Mouse (Mus musculus) megakaryocyte-erythroid progenitor cell, adult 5-6 weeks (primary cell): ENCODE results near the gene Mcm3. TPM values are rescaled to one million over a fixed set of nuclear protein-coding genes. Genes with fewer than 3 reads are reported as not detected.
A peak's percentile ranks its signal among the peaks of the same experiment; 100 is the strongest.
"Not testable (repeated sequence)": the region's sequence is repeated elsewhere in the genome, so short reads cannot be mapped to it uniquely, and the experiment has no call there.

Experiments
- ATAC-seq: replicated peaks from 2 replicates; pipeline ENCODE4 v1.8.0; 2016; ENCODE audit warnings: mild to moderate bottlenecking, inconsistent platforms; ENCODE audit not compliant: severe bottlenecking, poor library complexity, low FRiP score, low TSS enrichment
- total RNA-seq, 2 experiments: library from RNA; stranded (forward) in 1 of 2; stranded (reverse) in 1 of 2; fragments of 200-1000, 215-1000 nt in 1 of 2; fragments of >200 nt in 1 of 2; fragmentation: Nextera tagmentation in 1 of 2; gene quantifications; 2 replicates each; pipeline ENCODE4 v1.2.3; 2014 to 2017

Gene Mcm3
- total RNA-seq, 2 experiments from 2014 or later: 302 to 485 TPM

GRCm38 (mm10) chr1:20814521-20814920 is 5.6 kb downstream of the Mcm3 start:
- no peak for ATAC-seq

- ATAC-seq: no peak
Measured at GRCm38 (mm10) chr1:20804526-20804925, 15.6 kb downstream of the Mcm3 start.

GRCm38 (mm10) chr1:20801682-20802390 is 18.3 kb downstream of the Mcm3 start:
- ATAC-seq: no peak

GRCm38 (mm10) chr1:20801275-20801674 is 18.8 kb downstream of the Mcm3 start:
- ATAC-seq: no peak

- ATAC-seq: 0 out of 2 replicates have a peak, but pooled peaks have one; percentile 20
Measured at GRCm38 (mm10) chr1:20795178-20795577, 24.9 kb downstream of the Mcm3 start.

GRCm38 (mm10) chr1:20794760-20795159 is 25.4 kb downstream of the Mcm3 start:
- 0 out of 2 replicates have a peak, but pooled peaks have one; percentile 7 for ATAC-seq

- no peak for ATAC-seq
Measured at GRCm38 (mm10) chr1:20791414-20791813, 28.7 kb downstream of the Mcm3 start.

GRCm38 (mm10) chr1:20790517-20790916 is 29.6 kb downstream of the Mcm3 start, which contains the start of gene Il17f:
Gene Il17f (minus strand): TSS chr1:20790617.
- ATAC-seq: not testable (repeated sequence)

GRCm38 (mm10) chr1:20788419-20788818 is 31.7 kb downstream of the Mcm3 start:
- no peak for ATAC-seq

- no peak for ATAC-seq
Measured at GRCm38 (mm10) chr1:20787046-20787445, 33.1 kb downstream of the Mcm3 start.

GRCm38 (mm10) chr1:20778366-20778765 is 41.7 kb downstream of the Mcm3 start:
- no peak for ATAC-seq

GRCm38 (mm10) chr1:20774026-20774730 is 45.9 kb downstream of the Mcm3 start:
- ATAC-seq: not testable (repeated sequence)

GRCm38 (mm10) chr1:20766526-20766925 is 53.6 kb downstream of the Mcm3 start:
- no peak for ATAC-seq

- no peak for ATAC-seq
Measured at GRCm38 (mm10) chr1:20761411-20761810, 58.7 kb downstream of the Mcm3 start.

- ATAC-seq: no peak
Measured at GRCm38 (mm10) chr1:20760331-20760730, 59.8 kb downstream of the Mcm3 start.

- no peak for ATAC-seq
Measured at GRCm38 (mm10) chr1:20759799-20760198, 60.3 kb downstream of the Mcm3 start.

GRCm38 (mm10) chr1:20757586-20757985 is 62.5 kb downstream of the Mcm3 start:
- ATAC-seq: no peak

- ATAC-seq: no peak
Measured at GRCm38 (mm10) chr1:20754439-20754838, 65.7 kb downstream of the Mcm3 start.
